Mouse (Mus musculus): Measurements from ENCODE around the gene Grid2. TPM values are rescaled to one million over a fixed set of nuclear protein-coding genes. Genes with fewer than 3 reads are reported as not detected.
A peak's percentile ranks its signal among the peaks of the same experiment; 100 is the strongest.

Grid2 gene
- polyA plus RNA-seq, 1 experiment from 2014 or later = 17.9 TPM

GRCm38 (mm10) chr6:64448127-64448526, 1192.5 kb downstream of the Grid2 start:
- Histone ChIP-seq H3K27ac (ENCODE audit: low read depth, low read length) (no peak overlapping the region), H3K4me2 (ENCODE audit: low read length) (no peak overlapping the region), H3K9me3 (ENCODE audit: control insufficient read depth, low read length) (no peaks in the 10 kb centered on the region), H3K4me1 (ENCODE audit: control insufficient read depth, insufficient read depth, low read depth, low read length) (no peaks in the 10 kb centered on the region), H3K27me3 (replicated peaks; ENCODE audit: control insufficient read depth, insufficient read depth, low read length) (no peaks in the 10 kb centered on the region), H3K36me3 (ENCODE audit: control insufficient read depth, insufficient read depth, low read length) (no peaks in the 10 kb centered on the region), H3K9ac (ENCODE audit: low read depth, low read length) (no peak overlapping the region), H3K4me3 (ENCODE audit: low read length) (no peak overlapping the region)
- WGBS = 84% methylated on average over 5 of the region's 5 CpGs
- ATAC-seq = no peak

GRCm38 (mm10) chr6:64448864-64449355, 1193.2 kb downstream of the Grid2 start:
- ATAC-seq = no peak
- WGBS = 50% methylated on average over 4 of the region's 4 CpGs
- no peak overlapping the region for H3K27ac ChIP-seq (ENCODE audit: low read depth, low read length)

GRCm38 (mm10) chr6:64450770-64451169, 1195.1 kb downstream of the Grid2 start:
- no peaks in the 10 kb centered on the region for H3K4me1 ChIP-seq (ENCODE audit: control insufficient read depth, insufficient read depth, low read depth, low read length)
- no peaks in the 10 kb centered on the region for H3K36me3 ChIP-seq (ENCODE audit: control insufficient read depth, insufficient read depth, low read length)
- no peak overlapping the region for H3K9ac ChIP-seq (ENCODE audit: low read depth, low read length)
- H3K9me3 ChIP-seq (ENCODE audit: control insufficient read depth, low read length) = no peaks in the 10 kb centered on the region
- whole genome bisulfite sequencing = 89% methylated on average over 3 of the region's 3 CpGs
- H3K27me3 ChIP-seq (replicated peaks; ENCODE audit: control insufficient read depth, insufficient read depth, low read length) = no peaks in the 10 kb centered on the region
- H3K4me2 ChIP-seq (ENCODE audit: low read length) = no peak overlapping the region
- H3K27ac ChIP-seq (ENCODE audit: low read depth, low read length) = no peak overlapping the region
- H3K4me3 ChIP-seq (ENCODE audit: low read length) = no peak overlapping the region
- ATAC-seq = no peak

More at GRCm38 (mm10) chr6:64448864-64449355, 1193.2 kb downstream of the Grid2 start:
- H3K4me3 ChIP-seq (ENCODE audit: low read length) = no peak overlapping the region
- H3K4me2 ChIP-seq (ENCODE audit: low read length) = no peak overlapping the region
- H3K27me3 ChIP-seq (replicated peaks; ENCODE audit: control insufficient read depth, insufficient read depth, low read length) = no peaks in the 10 kb centered on the region
- H3K36me3 ChIP-seq (ENCODE audit: control insufficient read depth, insufficient read depth, low read length) = no peaks in the 10 kb centered on the region
- no peaks in the 10 kb centered on the region for H3K9me3 ChIP-seq (ENCODE audit: control insufficient read depth, low read length)
- no peaks in the 10 kb centered on the region for H3K4me1 ChIP-seq (ENCODE audit: control insufficient read depth, insufficient read depth, low read depth, low read length)
- H3K9ac ChIP-seq (ENCODE audit: low read depth, low read length) = no peak overlapping the region

GRCm38 (mm10) chr6:64479884-64480283, 1224.2 kb downstream of the Grid2 start:
- Histone ChIP-seq H3K27ac (ENCODE audit: low read depth, low read length) (no peak overlapping the region), H3K9ac (ENCODE audit: low read depth, low read length) (no peak overlapping the region), H3K9me3 (ENCODE audit: control insufficient read depth, low read length) (no peaks in the 10 kb centered on the region), H3K36me3 (ENCODE audit: control insufficient read depth, insufficient read depth, low read length) (no peaks in the 10 kb centered on the region), H3K4me3 (ENCODE audit: low read length) (no peak overlapping the region), H3K4me2 (ENCODE audit: low read length) (no peak overlapping the region), H3K4me1 (ENCODE audit: control insufficient read depth, insufficient read depth, low read depth, low read length) (no peaks in the 10 kb centered on the region), H3K27me3 (replicated peaks; ENCODE audit: control insufficient read depth, insufficient read depth, low read length) (no peaks in the 10 kb centered on the region)
- 58% methylated on average over 3 of the region's 3 CpGs for WGBS
- peak; percentile 48; the same call in 1 of the 2 replicates for ATAC-seq

- Histone ChIP-seq H3K4me2 (ENCODE audit: low read length) (no peak overlapping the region), H3K9me3 (ENCODE audit: control insufficient read depth, low read length) (no peaks in the 10 kb centered on the region), H3K27ac (ENCODE audit: low read depth, low read length) (no peak overlapping the region), H3K36me3 (ENCODE audit: control insufficient read depth, insufficient read depth, low read length) (no peaks in the 10 kb centered on the region), H3K27me3 (replicated peaks; ENCODE audit: control insufficient read depth, insufficient read depth, low read length) (no peaks in the 10 kb centered on the region), H3K4me1 (ENCODE audit: control insufficient read depth, insufficient read depth, low read depth, low read length) (no peaks in the 10 kb centered on the region), H3K9ac (ENCODE audit: low read depth, low read length) (no peak overlapping the region), H3K4me3 (ENCODE audit: low read length) (no peak overlapping the region)
- 59% methylated on average over 2 of the region's 2 CpGs for WGBS
- no peak for ATAC-seq
Measured at GRCm38 (mm10) chr6:64480592-64480991, 1224.9 kb downstream of the Grid2 start.

- Histone ChIP-seq H3K4me3 (ENCODE audit: low read length) (no peak overlapping the region), H3K27me3 (replicated peaks; ENCODE audit: control insufficient read depth, insufficient read depth, low read length) (no peaks in the 10 kb centered on the region), H3K4me2 (ENCODE audit: low read length) (no peak overlapping the region), H3K27ac (ENCODE audit: low read depth, low read length) (no peak overlapping the region), H3K4me1 (ENCODE audit: control insufficient read depth, insufficient read depth, low read depth, low read length) (no peaks in the 10 kb centered on the region), H3K9me3 (ENCODE audit: control insufficient read depth, low read length) (no peaks in the 10 kb centered on the region), H3K36me3 (ENCODE audit: control insufficient read depth, insufficient read depth, low read length) (no peaks in the 10 kb centered on the region), H3K9ac (ENCODE audit: low read depth, low read length) (no peak overlapping the region)
- peak; percentile 86 for ATAC-seq
- 64% methylated on average over 4 of the region's 4 CpGs for WGBS
Measured at GRCm38 (mm10) chr6:64490313-64491067, 1234.8 kb downstream of the Grid2 start.

GRCm38 (mm10) chr6:64504394-64504793, 1248.7 kb downstream of the Grid2 start:
- Histone ChIP-seq H3K4me3 (ENCODE audit: low read length) (no peak overlapping the region), H3K36me3 (ENCODE audit: control insufficient read depth, insufficient read depth, low read length) (no peaks in the 10 kb centered on the region), H3K27ac (ENCODE audit: low read depth, low read length) (no peak overlapping the region), H3K9ac (ENCODE audit: low read depth, low read length) (no peak overlapping the region), H3K4me1 (ENCODE audit: control insufficient read depth, insufficient read depth, low read depth, low read length) (no peaks in the 10 kb centered on the region), H3K27me3 (replicated peaks; ENCODE audit: control insufficient read depth, insufficient read depth, low read length) (no peaks in the 10 kb centered on the region), H3K4me2 (ENCODE audit: low read length) (no peak overlapping the region), H3K9me3 (ENCODE audit: control insufficient read depth, low read length) (no peaks in the 10 kb centered on the region)
- no peak for ATAC-seq
- 89% methylated on average over 1 of the region's 1 CpGs for WGBS

- H3K4me3 ChIP-seq (ENCODE audit: low read length) = no peak overlapping the region
- H3K4me1 ChIP-seq (ENCODE audit: control insufficient read depth, insufficient read depth, low read depth, low read length) = no peaks in the 10 kb centered on the region
- H3K27me3 ChIP-seq (replicated peaks; ENCODE audit: control insufficient read depth, insufficient read depth, low read length) = no peaks in the 10 kb centered on the region
- H3K27ac ChIP-seq (ENCODE audit: low read depth, low read length) = no peak overlapping the region
- H3K36me3 ChIP-seq (ENCODE audit: control insufficient read depth, insufficient read depth, low read length) = no peaks in the 10 kb centered on the region
- no peak overlapping the region for H3K4me2 ChIP-seq (ENCODE audit: low read length)
- no peaks in the 10 kb centered on the region for H3K9me3 ChIP-seq (ENCODE audit: control insufficient read depth, low read length)
- WGBS = 62% methylated on average over 3 of the region's 3 CpGs
- H3K9ac ChIP-seq (ENCODE audit: low read depth, low read length) = no peak overlapping the region
- ATAC-seq = no peak
Measured at GRCm38 (mm10) chr6:64542168-64542567, 1286.5 kb downstream of the Grid2 start.

GRCm38 (mm10) chr6:64553645-64554044, 1298.0 kb downstream of the Grid2 start:
- Histone ChIP-seq H3K9ac (ENCODE audit: low read depth, low read length) (no peak overlapping the region), H3K4me2 (ENCODE audit: low read length) (no peak overlapping the region), H3K4me1 (ENCODE audit: control insufficient read depth, insufficient read depth, low read depth, low read length) (no peaks in the 10 kb centered on the region), H3K27ac (ENCODE audit: low read depth, low read length) (no peak overlapping the region), H3K36me3 (ENCODE audit: control insufficient read depth, insufficient read depth, low read length) (no peaks in the 10 kb centered on the region), H3K9me3 (ENCODE audit: control insufficient read depth, low read length) (no peaks in the 10 kb centered on the region), H3K4me3 (ENCODE audit: low read length) (no peak overlapping the region), H3K27me3 (replicated peaks; ENCODE audit: control insufficient read depth, insufficient read depth, low read length) (no peaks in the 10 kb centered on the region)
- no peak for ATAC-seq
- 81% methylated on average over 3 of the region's 3 CpGs for WGBS

All from hindbrain, embryonic 16.5 days (tissue).